Mouse (Mus musculus) left cerebral cortex, postnatal 14 days (tissue): ENCODE results near the gene Nfkbiz. TPM values are rescaled to one million over a fixed set of nuclear protein-coding genes. Genes with fewer than 3 reads are reported as not detected.
A peak's percentile ranks its signal among the peaks of the same experiment; 100 is the strongest.
"Not testable (repeated sequence)": the region's sequence is repeated elsewhere in the genome, so short reads cannot be mapped to it uniquely, and the experiment has no call there.

Experiments used
- DNase-seq, 2 experiments: peaks; one replicate each; pipeline ENCODE4 v3.0.0; 2021 to 2022; ENCODE audit warnings: low spot score in 2 of 2, mixed read lengths in 1 of 2
- intact Hi-C: fragments of 180-260 bp; cut with DNase I; formaldehyde crosslinking; loops from one replicate; pipeline ENCODE4 v1.15.1; 2025
- long read RNA-seq, 2 experiments: library from polyadenylated mRNA; stranded (forward); transcript quantifications; one replicate each; pipeline ENCODE4 v2.0.0; 2021
- total RNA-seq, 2 experiments: library from RNA; stranded (reverse); gene quantifications; 2 replicates each; pipeline ENCODE4 v1.2.3; 2021

Gene Nfkbiz
- total RNA-seq: 1 to 10 TPM; 3.1 to 3.5 TPM
- long read RNA-seq, experiment 1, partial matches to known transcripts: 1 of 2 reads
- long read RNA-seq, experiment 1, other reads (novel, unspliced or antisense): 1 of 2 reads
- long read RNA-seq, experiment 2, partial matches to known transcripts: 1 of 1 reads
- long read RNA-seq, experiment 2, other reads (novel, unspliced or antisense): 0 of 1 reads

- DNase-seq: peak; percentile 52 to 73
- intact Hi-C loops: no loop called here
Observed at GRCm38 (mm10) chr16:55838510-55839474, at the start of gene Nfkbiz. TSS of gene Nfkbiz (minus strand) at chr16:55838899.

DNA sequence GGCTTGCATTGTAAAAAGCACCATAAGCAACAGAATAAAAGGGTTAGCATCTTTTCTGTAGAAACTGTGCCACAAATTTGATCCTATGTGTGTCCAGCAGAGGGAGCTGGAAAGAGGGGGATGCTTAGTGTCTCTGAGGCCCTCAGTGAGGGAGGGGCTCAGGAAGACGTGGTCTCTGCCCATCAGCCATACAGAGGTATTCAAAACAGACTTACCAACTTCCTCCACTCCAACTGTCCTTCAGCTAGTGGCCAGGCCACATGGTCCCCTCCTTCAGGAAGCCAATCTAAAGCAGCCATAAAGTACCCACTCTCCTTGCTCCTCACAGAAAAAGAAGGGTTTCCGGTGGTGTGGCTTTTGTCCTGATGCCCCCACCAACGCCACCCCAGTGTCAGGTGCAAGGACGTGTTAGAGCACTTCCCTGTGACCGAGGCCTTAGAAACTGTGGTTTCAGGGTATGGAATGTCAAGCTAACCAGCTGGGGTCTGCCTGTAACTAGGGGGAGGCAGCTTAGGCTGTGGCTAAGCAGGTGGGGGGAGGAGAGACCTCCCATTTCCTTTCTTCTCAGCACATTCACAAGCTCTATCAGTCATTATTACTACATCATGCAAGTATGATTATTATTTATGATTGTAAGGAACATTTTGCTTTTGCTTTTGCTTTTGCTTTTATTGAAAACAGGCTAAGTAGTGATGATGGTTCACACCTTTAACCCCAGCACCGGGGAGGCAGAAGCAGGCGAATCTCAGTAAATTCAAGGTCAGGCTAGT lies 49.3 kb upstream of the Nfkbiz start:
- intact Hi-C loops: no loop called here
- no peak for DNase-seq

- intact Hi-C loops: no loop called here
- DNase-seq: no peak
Observed at GRCm38 (mm10) chr16:55884246-55884645, 45.5 kb upstream of the Nfkbiz start.

GRCm38 (mm10) chr16:55876025-55876424 lies 37.3 kb upstream of the Nfkbiz start:
- no peak for DNase-seq
- intact Hi-C loops: no loop called here

DNA sequence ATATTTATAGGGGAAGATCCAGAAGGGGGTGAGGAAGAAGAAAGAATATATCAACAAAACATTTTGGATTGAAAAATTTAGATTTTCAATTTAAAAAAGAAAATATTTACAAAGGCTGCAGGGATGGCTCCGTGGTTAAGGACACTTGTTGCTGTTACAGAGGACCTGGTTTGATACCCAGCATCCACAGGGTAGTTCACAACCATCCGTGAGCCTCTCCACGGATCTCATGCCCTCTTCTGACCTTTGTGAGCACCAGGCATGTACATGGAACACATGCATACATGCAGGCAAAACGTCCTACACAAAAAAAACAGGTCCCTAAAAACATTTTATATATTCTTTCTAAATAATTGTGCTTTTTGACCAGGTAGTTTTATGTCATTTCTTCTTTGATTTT lies 25.1 kb upstream of the Nfkbiz start:
- no peak for DNase-seq
- intact Hi-C loops: no loop called here

GRCm38 (mm10) chr16:55863149-55863815 lies 24.6 kb upstream of the Nfkbiz start:
- intact Hi-C loops: no loop called here
- peak; percentile 80 to 81 for DNase-seq

- intact Hi-C loops: no loop called here
- peak; percentile 31 to 40 for DNase-seq
Observed at GRCm38 (mm10) chr16:55861104-55861503, 22.4 kb upstream of the Nfkbiz start.

DNA sequence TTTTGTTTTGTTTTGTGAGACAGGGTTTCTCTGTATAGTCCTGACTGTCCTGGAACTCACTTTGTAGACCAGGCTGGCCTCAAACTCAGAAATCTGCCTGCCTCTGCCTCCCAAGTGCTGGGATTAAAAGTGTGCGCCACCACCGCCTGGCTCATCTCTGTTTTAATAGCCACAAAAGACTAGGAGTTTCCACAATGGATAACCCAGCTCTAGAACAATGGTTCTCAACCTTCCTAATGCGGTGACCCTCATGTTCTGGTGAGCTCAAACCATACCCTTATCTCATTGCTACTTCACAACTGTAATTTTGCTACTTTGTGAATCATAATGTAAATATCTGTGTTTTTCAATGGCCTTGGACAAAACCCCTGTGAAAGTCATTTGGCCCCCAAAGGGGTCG lies 20.7 kb upstream of the Nfkbiz start:
- intact Hi-C loops, DNase-seq: not testable (repeated sequence)

GRCm38 (mm10) chr16:55858465-55858864 lies 19.8 kb upstream of the Nfkbiz start:
- intact Hi-C loops: no loop called here
- peak; percentile 72 to 91 for DNase-seq

GRCm38 (mm10) chr16:55852943-55853727 lies 14.4 kb upstream of the Nfkbiz start:
- intact Hi-C loops: loop anchor here (2.0 to 5.0 kb wide), 3 partner anchors 331 to 701 kb away; no protein-coding TSS in a partner anchor
- peak; percentile 72 to 86 for DNase-seq

GRCm38 (mm10) chr16:55852515-55852914 lies 13.8 kb upstream of the Nfkbiz start:
- intact Hi-C loops: loop anchor here (2.0 to 5.0 kb wide), 3 partner anchors 330 to 700 kb away; no protein-coding TSS in a partner anchor

GRCm38 (mm10) chr16:55850485-55850884 lies 11.8 kb upstream of the Nfkbiz start:
- DNase-seq: no peak
- intact Hi-C loops: loop anchor here (5.0 kb wide), 2 partner anchors 328 to 698 kb away; no protein-coding TSS in a partner anchor

More at GRCm38 (mm10) chr16:55852515-55852914, 13.8 kb upstream of the Nfkbiz start:
- no peak for DNase-seq

DNA sequence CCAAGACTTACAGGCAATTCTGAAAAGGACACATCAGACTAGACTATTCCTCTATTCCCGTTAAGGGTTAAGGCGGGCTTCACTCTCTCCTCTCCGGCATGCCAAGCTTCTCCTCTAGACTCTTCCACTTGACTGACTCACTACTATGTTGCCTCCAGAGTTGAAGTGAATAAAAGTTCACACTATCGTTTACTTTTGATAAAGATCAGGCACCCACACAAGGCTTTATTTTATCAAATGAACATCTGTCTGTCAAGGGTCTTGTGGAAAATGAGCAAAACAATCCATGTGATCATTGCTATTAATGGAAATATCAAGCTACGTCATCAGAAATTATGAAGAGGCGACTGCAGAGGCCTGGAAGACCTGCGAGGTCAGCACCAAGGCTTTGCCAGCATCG lies 9.0 kb upstream of the Nfkbiz start:
- no peak for DNase-seq
- intact Hi-C loops: no loop called here

- intact Hi-C loops: no loop called here
- DNase-seq: no peak
Observed at GRCm38 (mm10) chr16:55844847-55845246, 6.1 kb upstream of the Nfkbiz start.

DNA sequence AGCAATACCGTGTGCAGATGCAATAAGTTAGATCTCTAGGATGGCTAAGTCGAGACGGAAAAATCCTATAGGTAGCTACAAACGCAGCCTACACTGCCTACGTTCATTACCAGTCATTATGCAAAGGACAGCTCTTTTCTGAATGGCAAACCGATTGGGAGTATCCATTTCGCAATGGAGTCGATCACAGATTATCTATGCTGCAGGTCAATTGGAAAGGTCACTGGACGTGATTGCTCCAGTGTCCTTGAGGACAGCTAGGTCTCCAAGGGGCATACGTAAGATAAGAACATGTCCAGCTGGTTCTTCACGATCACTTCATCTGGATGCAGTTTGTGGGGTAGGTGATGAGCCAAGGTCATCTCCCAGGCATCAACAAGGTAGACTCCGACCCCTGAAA lies 5.2 kb upstream of the Nfkbiz start:
- no peak for DNase-seq
- intact Hi-C loops: no loop called here

GRCm38 (mm10) chr16:55843134-55843533 lies 4.4 kb upstream of the Nfkbiz start:
- no peak for DNase-seq
- intact Hi-C loops: no loop called here

- DNase-seq: no peak
- intact Hi-C loops: no loop called here
Observed at GRCm38 (mm10) chr16:55841506-55841905, 2.8 kb upstream of the Nfkbiz start.

GRCm38 (mm10) chr16:55838129-55838509 lies 580 bp downstream of the Nfkbiz start:
- DNase-seq: no peak
- intact Hi-C loops: no loop called here
